Mouse (Mus musculus) heart, embryonic 13.5 days (tissue): ENCODE results near the gene Cxcl15. TPM values are rescaled to one million over a fixed set of nuclear protein-coding genes. Genes with fewer than 3 reads are reported as not detected.

Experiments used
- ATAC-seq: fragments of 200-750 bp; cut with Nextera tagmentation; 2 replicates; pipeline ENCODE4 v1.8.0; 2017; ENCODE audit warnings: moderate TSS enrichment; ENCODE audit not compliant: insufficient number of reproducible peaks, low FRiP score, low TSS enrichment; ENCODE audit errors: extremely low read depth
- H3K27ac ChIP-seq: fragments of 300-500 bp; sonication (generic); replicated peaks from 2 replicates; pipeline ENCODE4 v1.5.1; 2015; ENCODE audit warnings: moderate library complexity, mild to moderate bottlenecking, inconsistent platforms
- H3K27me3 ChIP-seq: fragments of 300-500 bp; sonication (generic); replicated peaks from 2 replicates; pipeline ENCODE4 v1.6.1; 2015; ENCODE audit warnings: mild to moderate bottlenecking, inconsistent platforms
- H3K36me3 ChIP-seq: fragments of 300-500 bp; sonication (generic); 2 replicates; pipeline ENCODE4 v1.6.1; 2015; ENCODE audit warnings: mild to moderate bottlenecking, inconsistent platforms
- H3K4me1 ChIP-seq: fragments of 300-500 bp; sonication (generic); 2 replicates; pipeline ENCODE4 v1.6.1; 2015; ENCODE audit warnings: inconsistent platforms
- H3K4me2 ChIP-seq: fragments of 300-500 bp; sonication (generic); 2 replicates; pipeline ENCODE4 v1.6.1; 2015; ENCODE audit warnings: inconsistent platforms, mild to moderate bottlenecking, moderate library complexity
- H3K4me3 ChIP-seq: fragments of 300-500 bp; sonication (generic); 2 replicates; pipeline ENCODE4 v1.5.1; 2015; ENCODE audit warnings: moderate library complexity, mild to moderate bottlenecking, inconsistent platforms
- H3K9ac ChIP-seq: fragments of 300-500 bp; sonication (generic); 2 replicates; pipeline ENCODE4 v1.6.1; 2015; ENCODE audit warnings: inconsistent platforms, mild to moderate bottlenecking, moderate library complexity
- H3K9me3 ChIP-seq: fragments of 300-500 bp; sonication (generic); 2 replicates; pipeline ENCODE4 v1.6.1; 2016; ENCODE audit warnings: inconsistent platforms
- WGBS: fragments of 180-500 bp; shearing (Covaris S2); methylation state at CpG from one replicate; pipeline ENCODE4 v1.1.7; 2015; ENCODE audit warnings: mixed read lengths; 5-methylcytosine and 5-hydroxymethylcytosine counted together
- polyA plus RNA-seq: library from polyadenylated mRNA; unstranded; fragments of >200 nt; fragmentation: Nextera tagmentation; extraction: Ambion mirVana; gene quantifications from 2 replicates; pipeline ENCODE4 v1.2.1, GENCODE M21; 2015

The Cxcl15 gene
- polyA plus RNA-seq, 1 experiment from 2014 or later = 0.56 TPM

DNA sequence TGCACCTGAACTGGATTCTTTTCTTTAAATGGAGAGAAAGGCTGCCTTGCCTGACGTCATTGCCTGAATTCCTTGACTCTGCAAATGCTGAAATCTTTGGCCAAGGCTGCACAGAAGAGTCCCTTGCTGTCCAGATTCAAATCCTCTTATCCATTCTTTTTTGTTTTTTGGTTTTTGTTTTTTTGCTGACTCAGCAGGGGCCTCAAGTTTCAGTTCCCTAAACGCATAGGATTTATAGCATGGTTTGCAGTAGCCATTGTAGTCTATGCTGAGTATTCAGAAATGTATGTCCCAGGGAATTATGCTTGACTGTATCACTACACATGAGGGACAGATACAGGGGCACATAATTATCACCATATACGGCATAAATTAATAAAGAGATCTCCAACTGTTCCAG, 23.0 kb upstream of the Cxcl15 start:
- no peak overlapping the region for H3K9ac ChIP-seq
- whole genome bisulfite sequencing = 73% methylated on average over 3 of the region's 3 CpGs
- H3K9me3 ChIP-seq = no peaks in the 10 kb centered on the region
- no peak overlapping the region for H3K4me3 ChIP-seq
- no peaks in the 10 kb centered on the region for H3K36me3 ChIP-seq
- no peak overlapping the region for H3K4me2 ChIP-seq
- no peak overlapping the region for H3K27ac ChIP-seq
- no peaks in the 10 kb centered on the region for H3K27me3 ChIP-seq
- ATAC-seq = no peak
- H3K4me1 ChIP-seq = peaks cover 9% of the 10 kb centered on the region

GRCm38 (mm10) chr5:90771880-90772653, 22.3 kb upstream of the Cxcl15 start, which contains the start of gene Pf4:
TSS of gene Pf4 (plus strand) at chr5:90772435.
- Histone ChIP-seq H3K4me2 (peak within 1 kb of the TSS; percentile 33), H3K36me3 (no peaks in the 10 kb centered on the region), H3K4me1 (peaks cover 9% of the 10 kb centered on the region), H3K27ac (peak within 1 kb of the TSS; percentile 6; the same call in 1 of the 2 replicates), H3K9me3 (no peaks in the 10 kb centered on the region), H3K4me3 (no peak within 1 kb of the TSS), H3K27me3 (no peaks in the 10 kb centered on the region), H3K9ac (no peak within 1 kb of the TSS)
- 0 out of 2 replicates have a peak, but pooled peaks have one; percentile 31 for ATAC-seq
- 56% methylated on average over 16 of the region's 16 CpGs for WGBS

DNA sequence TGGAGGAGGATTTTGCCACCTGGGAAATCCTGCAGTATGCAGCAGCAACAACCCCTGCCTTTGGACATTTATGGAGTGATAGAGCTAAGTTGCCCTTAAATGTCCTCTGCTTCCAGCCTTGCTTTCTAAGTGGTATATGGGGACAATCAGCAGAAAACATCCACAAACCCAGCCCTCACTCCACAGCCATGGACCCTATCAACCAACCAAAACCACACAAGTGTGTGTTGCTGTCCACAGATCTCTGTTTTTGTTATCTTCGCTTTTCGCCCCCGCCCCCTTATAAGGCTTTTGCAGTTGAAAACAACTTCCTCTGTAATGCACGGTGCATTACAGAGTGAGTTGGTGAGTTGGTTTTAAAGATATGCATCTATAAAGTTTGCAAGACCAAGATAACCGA, 18.8 kb upstream of the Cxcl15 start:
- no peak overlapping the region for H3K4me3 ChIP-seq
- no peaks in the 10 kb centered on the region for H3K27me3 ChIP-seq
- no peak for ATAC-seq
- no peaks in the 10 kb centered on the region for H3K9me3 ChIP-seq
- peaks cover 9% of the 10 kb centered on the region for H3K4me1 ChIP-seq
- H3K4me2 ChIP-seq = no peak overlapping the region
- WGBS = 63% methylated on average over 5 of the region's 5 CpGs
- no peak overlapping the region for H3K9ac ChIP-seq
- no peaks in the 10 kb centered on the region for H3K36me3 ChIP-seq
- no peak overlapping the region for H3K27ac ChIP-seq

- Histone ChIP-seq H3K9me3 (no peaks in the 10 kb centered on the region), H3K27ac (no peak overlapping the region), H3K27me3 (no peaks in the 10 kb centered on the region), H3K4me1 (peaks cover 2% of the 10 kb centered on the region), H3K4me3 (no peak overlapping the region), H3K4me2 (no peak overlapping the region), H3K9ac (no peak overlapping the region), H3K36me3 (no peaks in the 10 kb centered on the region)
- no peak for ATAC-seq
- 79% methylated on average over 10 of the region's 10 CpGs for WGBS
Observed at GRCm38 (mm10) chr5:90777621-90778020, 16.7 kb upstream of the Cxcl15 start.

- Histone ChIP-seq H3K4me3 (no peak overlapping the region), H3K9me3 (no peaks in the 10 kb centered on the region), H3K36me3 (no peaks in the 10 kb centered on the region), H3K9ac (no peak overlapping the region), H3K4me2 (no peak overlapping the region), H3K27ac (no peak overlapping the region), H3K4me1 (no peaks in the 10 kb centered on the region), H3K27me3 (no peaks in the 10 kb centered on the region)
- 63% methylated on average over 6 of the region's 6 CpGs for WGBS
- no peak for ATAC-seq
Observed at GRCm38 (mm10) chr5:90778856-90779255, 15.5 kb upstream of the Cxcl15 start.

GRCm38 (mm10) chr5:90783697-90784096, 10.6 kb upstream of the Cxcl15 start:
- H3K27ac ChIP-seq = no peak overlapping the region
- peaks cover 2% of the 10 kb centered on the region; the same call in 1 of the 2 replicates for H3K4me1 ChIP-seq
- peaks cover 12% of the 10 kb centered on the region; the same call in 1 of the 2 replicates for H3K27me3 ChIP-seq
- H3K4me3 ChIP-seq = no peak overlapping the region
- ATAC-seq = no peak
- H3K9me3 ChIP-seq = no peaks in the 10 kb centered on the region
- no peaks in the 10 kb centered on the region for H3K36me3 ChIP-seq
- no peak overlapping the region for H3K9ac ChIP-seq
- no peak overlapping the region for H3K4me2 ChIP-seq
- WGBS = 74% methylated on average over 3 of the region's 3 CpGs

- Histone ChIP-seq H3K4me2 (peak within 1 kb of the TSS; percentile 77), H3K27ac (no peak within 1 kb of the TSS), H3K4me1 (peaks cover 2% of the 10 kb centered on the region; the same call in 1 of the 2 replicates), H3K9me3 (no peaks in the 10 kb centered on the region), H3K9ac (peak within 1 kb of the TSS; percentile 66), H3K36me3 (no peaks in the 10 kb centered on the region), H3K27me3 (peaks cover 12% of the 10 kb centered on the region; the same call in 1 of the 2 replicates), H3K4me3 (peak within 1 kb of the TSS; percentile 47)
- WGBS = 14% methylated on average over 26 of the region's 26 CpGs
- ATAC-seq = peak; percentile 58
Observed at GRCm38 (mm10) chr5:90785659-90786588, 8.4 kb upstream of the Cxcl15 start, which contains the start of gene Cxcl3. TSS of gene Cxcl3 (plus strand) at chr5:90786103.

GRCm38 (mm10) chr5:90788114-90788513, 6.2 kb upstream of the Cxcl15 start:
- Histone ChIP-seq H3K36me3 (no peaks in the 10 kb centered on the region), H3K9ac (no peak overlapping the region), H3K27me3 (peaks cover 12% of the 10 kb centered on the region; the same call in 1 of the 2 replicates), H3K4me1 (peaks cover 2% of the 10 kb centered on the region; the same call in 1 of the 2 replicates), H3K4me2 (no peak overlapping the region), H3K27ac (no peak overlapping the region), H3K9me3 (no peaks in the 10 kb centered on the region), H3K4me3 (no peak overlapping the region)
- ATAC-seq = no peak
- 66% methylated on average over 4 of the region's 4 CpGs for WGBS

GRCm38 (mm10) chr5:90789306-90790073, 4.8 kb upstream of the Cxcl15 start:
- H3K27ac ChIP-seq = no peak overlapping the region
- H3K27me3 ChIP-seq = peaks cover 12% of the 10 kb centered on the region; the same call in 1 of the 2 replicates
- ATAC-seq = no peak
- peaks cover 2% of the 10 kb centered on the region; the same call in 1 of the 2 replicates for H3K4me1 ChIP-seq
- no peak overlapping the region for H3K4me3 ChIP-seq
- H3K9ac ChIP-seq = no peak overlapping the region
- 64% methylated on average over 11 of the region's 11 CpGs for WGBS
- no peaks in the 10 kb centered on the region for H3K9me3 ChIP-seq
- H3K36me3 ChIP-seq = no peaks in the 10 kb centered on the region
- no peak overlapping the region for H3K4me2 ChIP-seq

- no peak for ATAC-seq
- peaks cover 2% of the 10 kb centered on the region; the same call in 1 of the 2 replicates for H3K4me1 ChIP-seq
- H3K27ac ChIP-seq = no peak overlapping the region
- H3K27me3 ChIP-seq = peaks cover 6% of the 10 kb centered on the region; the same call in 1 of the 2 replicates
- WGBS = 60% methylated on average over 8 of the region's 8 CpGs
- H3K9me3 ChIP-seq = no peaks in the 10 kb centered on the region
- H3K9ac ChIP-seq = no peak overlapping the region
- no peak overlapping the region for H3K4me2 ChIP-seq
- no peak overlapping the region for H3K4me3 ChIP-seq
- no peaks in the 10 kb centered on the region for H3K36me3 ChIP-seq
Observed at GRCm38 (mm10) chr5:90790074-90790502, 4.2 kb upstream of the Cxcl15 start.
